Mouse (Mus musculus) erythroblast, embryonic 14.5 days (primary cell): ENCODE measurements around the gene Esam.

Source experiments
- GATA1 ChIP-seq: IDR thresholded peaks from 2 replicates; pipeline ENCODE4 v1.6.1; 2012; ENCODE audit warnings: low read length, inconsistent platforms, mixed read lengths
- TAL1 ChIP-seq: IDR thresholded peaks from 3 replicates; pipeline ENCODE4 v1.6.1; 2012; ENCODE audit warnings: low read length, inconsistent platforms, mixed read lengths

GRCm38 (mm10) chr9:37540226-37540625 lies 12.3 kb downstream of the Esam start:
- TF ChIP-seq GATA1: no peak
- no peak for TF ChIP-seq TAL1
